Mouse (Mus musculus) kidney, postnatal 0 days (tissue): Measurements from ENCODE around the gene Ipmk. TPM values are rescaled to one million over a fixed set of nuclear protein-coding genes. Genes with fewer than 3 reads are reported as not detected.

Experiments used
- ATAC-seq: fragments of 200-750 bp; cut with Nextera tagmentation; replicated peaks from 2 replicates; pipeline ENCODE4 v1.8.0; 2017; ENCODE audit warnings: low read depth, moderate number of reproducible peaks, moderate TSS enrichment, moderate library complexity; ENCODE audit not compliant: low FRiP score
- DNase-seq: peaks from one replicate; pipeline ENCODE4 v3.0.0-alpha.2; 2016; ENCODE audit warnings: low spot score
- H3K27ac ChIP-seq: fragments of 300-500 bp; sonication (generic); 2 replicates; pipeline ENCODE4 v1.5.1; 2014; ENCODE audit warnings: mild to moderate bottlenecking
- H3K27me3 ChIP-seq: fragments of 300-500 bp; sonication (generic); 2 replicates; pipeline ENCODE4 v1.6.1; 2014; ENCODE audit warnings: low read length, mixed read lengths; ENCODE audit not compliant: insufficient read depth
- H3K36me3 ChIP-seq: fragments of 300-500 bp; sonication (generic); 2 replicates; pipeline ENCODE4 v1.6.1; 2014; ENCODE audit warnings: low read length, mixed read lengths; ENCODE audit not compliant: insufficient read depth
- H3K4me1 ChIP-seq: fragments of 300-500 bp; sonication (generic); replicated peaks from 2 replicates; pipeline ENCODE4 v1.6.1; 2014; ENCODE audit warnings: antibody characterized with exemption, low read length, mixed read lengths; ENCODE audit not compliant: insufficient read depth
- H3K4me2 ChIP-seq: fragments of 300-500 bp; sonication (generic); 2 replicates; pipeline ENCODE4 v1.6.1; 2014; ENCODE audit warnings: mild to moderate bottlenecking, low read length, moderate library complexity, mixed read lengths
- H3K4me3 ChIP-seq: fragments of 300-500 bp; sonication (generic); replicated peaks from 2 replicates; pipeline ENCODE4 v1.5.1; 2014; ENCODE audit warnings: low read depth, low read length
- H3K9ac ChIP-seq: fragments of 300-500 bp; sonication (generic); 2 replicates; pipeline ENCODE4 v1.6.1; 2014; ENCODE audit warnings: low read depth, low read length
- H3K9me3 ChIP-seq: fragments of 300-500 bp; sonication (generic); replicated peaks from 2 replicates; pipeline ENCODE4 v1.6.1; 2016; ENCODE audit warnings: low read length, inconsistent platforms, mixed read lengths
- CTCF ChIP-seq: IDR thresholded peaks from 2 replicates; pipeline ENCODE4 v1.5.1; 2016; ENCODE audit warnings: antibody characterized with exemption, low read depth, mild to moderate bottlenecking, moderate library complexity
- WGBS: fragments of 180-500 bp; shearing (Covaris S2); extraction: QIAGEN DNeasy Blood & Tissue Kit; methylation state at CpG from one replicate; pipeline ENCODE4 v1.1.7; 2014; 5-methylcytosine and 5-hydroxymethylcytosine counted together
- polyA plus RNA-seq: library from polyadenylated mRNA; unstranded; fragments of >200 nt; fragmentation: Nextera tagmentation; extraction: Ambion mirVana; gene quantifications from 2 replicates; pipeline ENCODE4 v1.2.1, GENCODE M21; 2015

Ipmk gene
- polyA plus RNA-seq, 1 experiment from 2014 or later: 16.1 TPM

- Histone ChIP-seq H3K4me2 (no peak overlapping the region), H3K9ac (no peak overlapping the region), H3K9me3 (no peaks in the 10 kb centered on the region), H3K4me3 (no peak overlapping the region), H3K4me1 (no peaks in the 10 kb centered on the region), H3K27ac (no peak overlapping the region), H3K36me3 (no peaks in the 10 kb centered on the region), H3K27me3 (no peaks in the 10 kb centered on the region)
- DNase-seq (peak; percentile 64), ATAC-seq (no peak)
- no peak for TF ChIP-seq CTCF
- 70% methylated on average over 3 of the region's 3 CpGs for WGBS
Measured at GRCm38 (mm10) chr10:71403638-71404037, 56.1 kb downstream of the Ipmk start.

- no peak for TF ChIP-seq CTCF
Measured at GRCm38 (mm10) chr10:71405523-71406217, 58.1 kb downstream of the Ipmk start.

GRCm38 (mm10) chr10:71409948-71410347, 62.4 kb downstream of the Ipmk start:
- 61% methylated on average over 5 of the region's 5 CpGs for WGBS
- Histone ChIP-seq H3K27me3 (no peaks in the 10 kb centered on the region), H3K27ac (no peak overlapping the region), H3K4me1 (no peaks in the 10 kb centered on the region), H3K4me3 (no peak overlapping the region), H3K9me3 (no peaks in the 10 kb centered on the region), H3K4me2 (no peak overlapping the region), H3K9ac (no peak overlapping the region), H3K36me3 (no peaks in the 10 kb centered on the region)
- no peak for DNase-seq
- no peak for TF ChIP-seq CTCF
- no peak for ATAC-seq

More at GRCm38 (mm10) chr10:71405523-71406217, 58.1 kb downstream of the Ipmk start:
- DNase-seq (no peak), ATAC-seq (no peak)
- Histone ChIP-seq H3K4me1 (no peaks in the 10 kb centered on the region), H3K36me3 (no peaks in the 10 kb centered on the region), H3K4me3 (no peak overlapping the region), H3K9me3 (no peaks in the 10 kb centered on the region), H3K4me2 (no peak overlapping the region), H3K27me3 (no peaks in the 10 kb centered on the region), H3K9ac (no peak overlapping the region), H3K27ac (no peak overlapping the region)
- 83% methylated on average over 5 of the region's 5 CpGs for WGBS

GRCm38 (mm10) chr10:71413401-71413800, 65.8 kb downstream of the Ipmk start:
- no peak for TF ChIP-seq CTCF
- H3K27ac ChIP-seq: no peak overlapping the region
- H3K36me3 ChIP-seq: no peaks in the 10 kb centered on the region
- 83% methylated on average over 12 of the region's 12 CpGs for WGBS
- H3K9ac ChIP-seq: no peak overlapping the region
- ATAC-seq (no peak), DNase-seq (no peak)
- H3K4me2 ChIP-seq: no peak overlapping the region
- no peaks in the 10 kb centered on the region for H3K4me1 ChIP-seq
- no peaks in the 10 kb centered on the region for H3K27me3 ChIP-seq
- H3K4me3 ChIP-seq: no peak overlapping the region
- H3K9me3 ChIP-seq: no peaks in the 10 kb centered on the region

GRCm38 (mm10) chr10:71421531-71421930, 74.0 kb downstream of the Ipmk start:
- H3K9me3 ChIP-seq: no peaks in the 10 kb centered on the region
- DNase-seq: no peak
- H3K27me3 ChIP-seq: no peaks in the 10 kb centered on the region
- H3K27ac ChIP-seq: no peak overlapping the region
- ATAC-seq: 0 out of 2 replicates have a peak, but pooled peaks have one; percentile 29
- 56% methylated on average over 5 of the region's 5 CpGs for WGBS
- H3K9ac ChIP-seq: no peak overlapping the region
- no peaks in the 10 kb centered on the region for H3K4me1 ChIP-seq
- H3K36me3 ChIP-seq: no peaks in the 10 kb centered on the region
- no peak overlapping the region for H3K4me3 ChIP-seq
- no peak for TF ChIP-seq CTCF
- no peak overlapping the region for H3K4me2 ChIP-seq

- H3K4me3 ChIP-seq: no peak overlapping the region
- DNase-seq: peak; percentile 73
- no peak overlapping the region for H3K9ac ChIP-seq
- H3K4me1 ChIP-seq: no peaks in the 10 kb centered on the region
- no peaks in the 10 kb centered on the region for H3K27me3 ChIP-seq
- TF ChIP-seq CTCF: peak; percentile 88
- H3K27ac ChIP-seq: no peak overlapping the region
- no peak for ATAC-seq
- 40% methylated on average over 14 of the region's 14 CpGs for WGBS
- H3K36me3 ChIP-seq: no peaks in the 10 kb centered on the region
- H3K9me3 ChIP-seq: no peaks in the 10 kb centered on the region
- no peak overlapping the region for H3K4me2 ChIP-seq
Measured at GRCm38 (mm10) chr10:71422047-71423037, 74.8 kb downstream of the Ipmk start.
